Mouse (Mus musculus): ENCODE results near the gene Skiv2l. TPM values are rescaled to one million over a fixed set of nuclear protein-coding genes. Genes with fewer than 3 reads are reported as not detected.
A peak's percentile ranks its signal among the peaks of the same experiment; 100 is the strongest.

Skiv2l gene
- 50.3 and 58.0 TPM in 2 replicates for polyA plus RNA-seq (2012; rRNA removed)

GRCm38 (mm10) chr17:34849722-34850516 is at the start of gene Skiv2l, which contains the start of gene Nelfe:
Skiv2l (minus strand) TSS chr17:34850210.
Nelfe (plus strand) TSS chr17:34850391.
- DNase-seq (ENCODE audit: low spot score): peak; percentile 91

- peak; percentile 64 for DNase-seq (ENCODE audit: low spot score)
Measured at GRCm38 (mm10) chr17:34899053-34899889, 49.3 kb upstream of the Skiv2l start.

GRCm38 (mm10) chr17:34898706-34899052 is 48.7 kb upstream of the Skiv2l start:
- no peak for DNase-seq (ENCODE audit: low spot score)

- DNase-seq (ENCODE audit: low spot score): peak; percentile 81
Measured at GRCm38 (mm10) chr17:34898160-34898586, 48.2 kb upstream of the Skiv2l start, which contains the start of the genes C2 and Ehmt2. C2 (minus strand) TSS chr17:34898265. Ehmt2 (plus strand) TSS chr17:34898469.

GRCm38 (mm10) chr17:34897373-34898159 is 47.6 kb upstream of the Skiv2l start:
- no peak for DNase-seq (ENCODE audit: low spot score)

- DNase-seq (ENCODE audit: low spot score): no peak
Measured at GRCm38 (mm10) chr17:34896366-34896765, 46.4 kb upstream of the Skiv2l start.

- no peak for DNase-seq (ENCODE audit: low spot score)
Measured at GRCm38 (mm10) chr17:34895724-34896123, 45.7 kb upstream of the Skiv2l start.

GRCm38 (mm10) chr17:34894801-34895530 is 45.0 kb upstream of the Skiv2l start:
- DNase-seq (ENCODE audit: low spot score): peak; percentile 56

- DNase-seq (ENCODE audit: low spot score): peak; percentile 90
Measured at GRCm38 (mm10) chr17:34894074-34894597, 44.1 kb upstream of the Skiv2l start.

GRCm38 (mm10) chr17:34893072-34893824 is 43.2 kb upstream of the Skiv2l start:
- DNase-seq (ENCODE audit: low spot score): no peak

GRCm38 (mm10) chr17:34891377-34891776 is 41.4 kb upstream of the Skiv2l start:
- no peak for DNase-seq (ENCODE audit: low spot score)

- DNase-seq (ENCODE audit: low spot score): no peak
Measured at GRCm38 (mm10) chr17:34890074-34890743, 40.2 kb upstream of the Skiv2l start.

- no peak for DNase-seq (ENCODE audit: low spot score)
Measured at GRCm38 (mm10) chr17:34887942-34888341, 37.9 kb upstream of the Skiv2l start.

GRCm38 (mm10) chr17:34885615-34886014 is 35.6 kb upstream of the Skiv2l start:
- DNase-seq (ENCODE audit: low spot score): no peak

- no peak for DNase-seq (ENCODE audit: low spot score)
Measured at GRCm38 (mm10) chr17:34884704-34885103, 34.7 kb upstream of the Skiv2l start.

- DNase-seq (ENCODE audit: low spot score): no peak
Measured at GRCm38 (mm10) chr17:34883332-34883731, 33.3 kb upstream of the Skiv2l start.

GRCm38 (mm10) chr17:34881683-34882310 is 31.8 kb upstream of the Skiv2l start, which contains the start of gene Gm20547:
Gm20547 (minus strand) TSS chr17:34882042.
- DNase-seq (ENCODE audit: low spot score): no peak

- DNase-seq (ENCODE audit: low spot score): no peak
Measured at GRCm38 (mm10) chr17:34881166-34881565, 31.2 kb upstream of the Skiv2l start.

GRCm38 (mm10) chr17:34879336-34879879 is 29.4 kb upstream of the Skiv2l start, which contains the start of gene Zbtb12:
Zbtb12 (plus strand) TSS chr17:34879483.
- no peak for DNase-seq (ENCODE audit: low spot score)

Measured in urinary bladder, adult 2 months (tissue).